Mouse (Mus musculus): Measurements from ENCODE around the gene Paox. TPM values are rescaled to one million over a fixed set of nuclear protein-coding genes. Genes with fewer than 3 reads are reported as not detected.

Paox gene
- polyA plus RNA-seq, 1 experiment from 2014 or later: 7.7 TPM

Other genes starting within 250 kb of the Paox start
- 14.6 and 18.1 TPM in 2 replicates for gene Kndc1, start 221.1 kb upstream of the Paox start, polyA plus RNA-seq (2015; fragmentation: Nextera tagmentation; extraction: Ambion mirVana)
- not detected in 2 replicates for gene Utf1, start 172.0 kb upstream of the Paox start, polyA plus RNA-seq (2015; fragmentation: Nextera tagmentation; extraction: Ambion mirVana)
- gene 6430531B16Rik, start 137.0 kb upstream of the Paox start, polyA plus RNA-seq (2015; fragmentation: Nextera tagmentation; extraction: Ambion mirVana): 0.68 and 0.97 TPM in 2 replicates
- 2.9 and 3.6 TPM in 2 replicates for gene Adam8, start 123.2 kb upstream of the Paox start, polyA plus RNA-seq (2015; fragmentation: Nextera tagmentation; extraction: Ambion mirVana)
- gene Zfp511, start 79.4 kb upstream of the Paox start, polyA plus RNA-seq (2015; fragmentation: Nextera tagmentation; extraction: Ambion mirVana): 48.1 and 56.8 TPM in 2 replicates
- 53.3 and 56.6 TPM in 2 replicates for gene Tubgcp2, start 79.1 kb upstream of the Paox start, polyA plus RNA-seq (2015; fragmentation: Nextera tagmentation; extraction: Ambion mirVana)
- gene Msx3, start 66.7 kb upstream of the Paox start, polyA plus RNA-seq (2015; fragmentation: Nextera tagmentation; extraction: Ambion mirVana): 5.5 and 9.5 TPM in 2 replicates
- 279 and 296 TPM in 2 replicates for gene Caly, start 33.3 kb upstream of the Paox start, polyA plus RNA-seq (2015; fragmentation: Nextera tagmentation; extraction: Ambion mirVana)
- not detected in 2 replicates for gene Prap1, start 22.4 kb upstream of the Paox start, polyA plus RNA-seq (2015; fragmentation: Nextera tagmentation; extraction: Ambion mirVana)
- gene Fuom, start 13.4 kb upstream of the Paox start, polyA plus RNA-seq (2015; fragmentation: Nextera tagmentation; extraction: Ambion mirVana): 37.6 and 41.2 TPM in 2 replicates
- 115 and 120 TPM in 2 replicates for gene Echs1, start 677 bp downstream of the Paox start, polyA plus RNA-seq (2015; fragmentation: Nextera tagmentation; extraction: Ambion mirVana)
- gene Mtg1, start 21.8 kb downstream of the Paox start, polyA plus RNA-seq (2015; fragmentation: Nextera tagmentation; extraction: Ambion mirVana): 27.4 and 31.1 TPM in 2 replicates
- 24.9 and 28.2 TPM in 2 replicates for gene Sprn, start 39.1 kb downstream of the Paox start, polyA plus RNA-seq (2015; fragmentation: Nextera tagmentation; extraction: Ambion mirVana)
- not detected in 2 replicates for gene Olfr522, start 49.0 kb downstream of the Paox start, polyA plus RNA-seq (2015; fragmentation: Nextera tagmentation; extraction: Ambion mirVana)
- not detected in 2 replicates for gene Olfr523, start 57.4 kb downstream of the Paox start, polyA plus RNA-seq (2015; fragmentation: Nextera tagmentation; extraction: Ambion mirVana)
- gene Olfr524, start 90.2 kb downstream of the Paox start, polyA plus RNA-seq (2015; fragmentation: Nextera tagmentation; extraction: Ambion mirVana): not detected in 2 replicates
- 0.04 TPM in 1 of 2 replicates, not detected in the other for gene Cd163l1, start 102.5 kb downstream of the Paox start, polyA plus RNA-seq (2015; fragmentation: Nextera tagmentation; extraction: Ambion mirVana)
- gene 5830411N06Rik, start 131.5 kb downstream of the Paox start, polyA plus RNA-seq (2015; fragmentation: Nextera tagmentation; extraction: Ambion mirVana): not detected in 2 replicates
- gene Olfr525, start 205.1 kb downstream of the Paox start, polyA plus RNA-seq (2015; fragmentation: Nextera tagmentation; extraction: Ambion mirVana): not detected in 2 replicates
- not detected in 2 replicates for gene Olfr527, start 218.2 kb downstream of the Paox start, polyA plus RNA-seq (2015; fragmentation: Nextera tagmentation; extraction: Ambion mirVana)
- gene Olfr60, start 245.9 kb downstream of the Paox start, polyA plus RNA-seq (2015; fragmentation: Nextera tagmentation; extraction: Ambion mirVana): not detected in 2 replicates